Mouse (Mus musculus) stomach, embryonic 16.5 days (tissue): ENCODE results near the gene Tmem138. TPM values are rescaled to one million over a fixed set of nuclear protein-coding genes. Genes with fewer than 3 reads are reported as not detected.
A peak's percentile ranks its signal among the peaks of the same experiment; 100 is the strongest.
"Not testable (repeated sequence)": the region's sequence is repeated elsewhere in the genome, so short reads cannot be mapped to it uniquely, and the experiment has no call there.

Source experiments
- ATAC-seq: fragments of 200-750 bp; cut with Nextera tagmentation; 2 replicates; pipeline ENCODE4 v1.8.0; 2017; ENCODE audit warnings: moderate number of reproducible peaks, moderate TSS enrichment; ENCODE audit not compliant: insufficient read depth, low FRiP score
- H3K27ac ChIP-seq: fragments of 300-500 bp; sonication (generic); 2 replicates; pipeline ENCODE4 v1.5.1; 2014; ENCODE audit warnings: low read length
- H3K27me3 ChIP-seq: fragments of 300-500 bp; sonication (generic); 2 replicates; pipeline ENCODE4 v1.6.1; 2014; ENCODE audit warnings: low read length, control low read depth, mixed read lengths; ENCODE audit not compliant: control insufficient read depth, insufficient read depth
- H3K36me3 ChIP-seq: fragments of 300-500 bp; sonication (generic); 2 replicates; pipeline ENCODE4 v1.6.1; 2014; ENCODE audit warnings: low read length; ENCODE audit not compliant: control insufficient read depth, insufficient read depth
- H3K4me1 ChIP-seq: fragments of 300-500 bp; sonication (generic); 2 replicates; pipeline ENCODE4 v1.6.1; 2014; ENCODE audit warnings: low read length, control low read depth, mixed read lengths; ENCODE audit not compliant: control insufficient read depth, insufficient read depth
- H3K4me2 ChIP-seq: fragments of 300-500 bp; sonication (generic); 2 replicates; pipeline ENCODE4 v1.6.1; 2014; ENCODE audit warnings: low read depth, low read length, mixed read lengths
- H3K4me3 ChIP-seq: fragments of 300-500 bp; sonication (generic); replicated peaks from 2 replicates; pipeline ENCODE4 v1.5.1; 2014; ENCODE audit warnings: mild to moderate bottlenecking, low read length
- H3K9ac ChIP-seq: fragments of 300-500 bp; sonication (generic); 2 replicates; pipeline ENCODE4 v1.6.1; 2014; ENCODE audit warnings: low read length
- H3K9me3 ChIP-seq: fragments of 300-500 bp; sonication (generic); replicated peaks from 2 replicates; pipeline ENCODE4 v1.6.1; 2016; ENCODE audit warnings: low read length, control low read depth; ENCODE audit not compliant: control insufficient read depth
- WGBS: fragments of 180-500 bp; shearing (Covaris S2); extraction: QIAGEN DNeasy Blood & Tissue Kit; methylation state at CpG from one replicate; pipeline ENCODE4 v1.1.7; 2014; 5-methylcytosine and 5-hydroxymethylcytosine counted together
- polyA plus RNA-seq: library from polyadenylated mRNA; unstranded; fragments of >200 nt; fragmentation: Nextera tagmentation; extraction: Ambion mirVana; gene quantifications from 2 replicates; pipeline ENCODE4 v1.2.1, GENCODE M21; 2015

Gene Tmem138
- polyA plus RNA-seq, 1 experiment from 2014 or later: 24.6 TPM

- H3K4me2 ChIP-seq, ATAC-seq, H3K36me3 ChIP-seq, H3K9ac ChIP-seq, H3K27me3 ChIP-seq, H3K4me3 ChIP-seq, H3K9me3 ChIP-seq, H3K27ac ChIP-seq: not testable (repeated sequence)
- WGBS: 71% methylated on average over 4 of the region's 4 CpGs
- H3K4me1 ChIP-seq: peaks cover 12% of the 10 kb centered on the region
These were observed 19.3 kb downstream of the Tmem138 start for GRCm38 (mm10) chr19:10557837-10558375.

- no peak for ATAC-seq
- no peaks in the 10 kb centered on the region for H3K9me3 ChIP-seq
- H3K4me2 ChIP-seq: no peak overlapping the region
- no peaks in the 10 kb centered on the region for H3K27me3 ChIP-seq
- H3K4me1 ChIP-seq: peaks cover 12% of the 10 kb centered on the region
- H3K27ac ChIP-seq: no peak overlapping the region
- H3K4me3 ChIP-seq: no peak overlapping the region
- H3K9ac ChIP-seq: no peak overlapping the region
- 81% methylated on average over 2 of the region's 2 CpGs for WGBS
- H3K36me3 ChIP-seq: no peaks in the 10 kb centered on the region
These were observed 19.7 kb downstream of the Tmem138 start for GRCm38 (mm10) chr19:10557430-10557829.

GRCm38 (mm10) chr19:10557001-10557400 lies 20.2 kb downstream of the Tmem138 start:
- H3K4me2 ChIP-seq: no peak overlapping the region
- H3K36me3 ChIP-seq: no peaks in the 10 kb centered on the region
- no peak overlapping the region for H3K9ac ChIP-seq
- no peaks in the 10 kb centered on the region for H3K27me3 ChIP-seq
- H3K4me3 ChIP-seq: no peak overlapping the region
- WGBS: 66% methylated on average over 2 of the region's 2 CpGs
- H3K9me3 ChIP-seq: no peaks in the 10 kb centered on the region
- peaks cover 12% of the 10 kb centered on the region for H3K4me1 ChIP-seq
- no peak for ATAC-seq
- no peak overlapping the region for H3K27ac ChIP-seq

- peak; percentile 98 for ATAC-seq
- WGBS: under 1% methylated on average over 43 of the region's 43 CpGs
These were observed 21.3 kb downstream of the Tmem138 start, which contains the start of gene Tmem216 for GRCm38 (mm10) chr19:10555624-10556510. TSS of gene Tmem216 (minus strand) at chr19:10556238.

GRCm38 (mm10) chr19:10539454-10539853 lies 37.7 kb downstream of the Tmem138 start:
- Histone ChIP-seq H3K9ac (no peak overlapping the region), H3K9me3 (no peaks in the 10 kb centered on the region), H3K36me3 (peaks cover 44% of the 10 kb centered on the region), H3K4me2 (no peak overlapping the region), H3K27me3 (no peaks in the 10 kb centered on the region), H3K27ac (no peak overlapping the region), H3K4me1 (no peaks in the 10 kb centered on the region), H3K4me3 (no peak overlapping the region)
- WGBS: 91% methylated on average over 5 of the region's 5 CpGs
- ATAC-seq: no peak

More at GRCm38 (mm10) chr19:10555624-10556510, 21.3 kb downstream of the Tmem138 start, which contains the start of gene Tmem216:
- H3K4me3 ChIP-seq: peak within 1 kb of the TSS; percentile 62
- no peaks in the 10 kb centered on the region for H3K36me3 ChIP-seq
- H3K4me1 ChIP-seq: peaks cover 12% of the 10 kb centered on the region
- H3K4me2 ChIP-seq: peak within 1 kb of the TSS; percentile 95
- H3K9ac ChIP-seq: peak within 1 kb of the TSS; percentile 84
- no peaks in the 10 kb centered on the region for H3K9me3 ChIP-seq
- H3K27me3 ChIP-seq: no peaks in the 10 kb centered on the region
- peak within 1 kb of the TSS; percentile 74 for H3K27ac ChIP-seq

GRCm38 (mm10) chr19:10530082-10530481 lies 47.1 kb downstream of the Tmem138 start:
- Histone ChIP-seq H3K36me3 (peaks cover 23% of the 10 kb centered on the region), H3K4me2 (no peak overlapping the region), H3K4me3 (no peak overlapping the region), H3K27me3 (no peaks in the 10 kb centered on the region), H3K9me3 (no peaks in the 10 kb centered on the region), H3K4me1 (peaks cover 12% of the 10 kb centered on the region), H3K27ac (no peak overlapping the region), H3K9ac (no peak overlapping the region)
- ATAC-seq: no peak
- 93% methylated on average over 1 of the region's 1 CpGs for WGBS

GRCm38 (mm10) chr19:10525910-10526309 lies 51.3 kb downstream of the Tmem138 start, which contains the start of gene Sdhaf2:
TSS of gene Sdhaf2 (minus strand) at chr19:10526142.
- Histone ChIP-seq H3K27me3 (no peaks in the 10 kb centered on the region), H3K4me2 (peak within 1 kb of the TSS; percentile 69), H3K36me3 (peaks cover 10% of the 10 kb centered on the region), H3K4me3 (peak within 1 kb of the TSS; percentile 74), H3K27ac (peak within 1 kb of the TSS; percentile 97), H3K4me1 (peaks cover 18% of the 10 kb centered on the region), H3K9me3 (no peaks in the 10 kb centered on the region), H3K9ac (peak within 1 kb of the TSS; percentile 95)
- under 1% methylated on average over 11 of the region's 11 CpGs for WGBS
- ATAC-seq: no peak

GRCm38 (mm10) chr19:10525106-10525901 lies 51.9 kb downstream of the Tmem138 start, which contains the start of gene Cpsf7:
TSS of gene Cpsf7 (plus strand) at chr19:10525266.
- under 1% methylated on average over 93 of the region's 93 CpGs for WGBS
- Histone ChIP-seq H3K27me3 (no peaks in the 10 kb centered on the region), H3K4me3 (peak within 1 kb of the TSS; percentile 74), H3K9ac (peak within 1 kb of the TSS; percentile 95), H3K9me3 (no peaks in the 10 kb centered on the region), H3K27ac (peak within 1 kb of the TSS; percentile 97), H3K4me2 (peak within 1 kb of the TSS; percentile 69), H3K4me1 (peaks cover 18% of the 10 kb centered on the region), H3K36me3 (peaks cover 10% of the 10 kb centered on the region)
- peak; percentile 95 for ATAC-seq
